Mouse (Mus musculus) layer of hippocampus, adult 9-10 months (tissue): ENCODE measurements at regions not wholly inside any gene's neighbourhood (a gene's known extent, or its start where the extent isn't known, plus 50 kb on each side); places are given as distances from the start of the nearest gene placed in this dataset.
"Not testable (repeated sequence)": the region's sequence is repeated elsewhere in the genome, so short reads cannot be mapped to it uniquely, and the experiment has no call there.

ENCODE experiments used
- DNase-seq: peaks from one replicate; pipeline ENCODE4 v3.0.0; 2022; ENCODE audit warnings: low spot score

DNA sequence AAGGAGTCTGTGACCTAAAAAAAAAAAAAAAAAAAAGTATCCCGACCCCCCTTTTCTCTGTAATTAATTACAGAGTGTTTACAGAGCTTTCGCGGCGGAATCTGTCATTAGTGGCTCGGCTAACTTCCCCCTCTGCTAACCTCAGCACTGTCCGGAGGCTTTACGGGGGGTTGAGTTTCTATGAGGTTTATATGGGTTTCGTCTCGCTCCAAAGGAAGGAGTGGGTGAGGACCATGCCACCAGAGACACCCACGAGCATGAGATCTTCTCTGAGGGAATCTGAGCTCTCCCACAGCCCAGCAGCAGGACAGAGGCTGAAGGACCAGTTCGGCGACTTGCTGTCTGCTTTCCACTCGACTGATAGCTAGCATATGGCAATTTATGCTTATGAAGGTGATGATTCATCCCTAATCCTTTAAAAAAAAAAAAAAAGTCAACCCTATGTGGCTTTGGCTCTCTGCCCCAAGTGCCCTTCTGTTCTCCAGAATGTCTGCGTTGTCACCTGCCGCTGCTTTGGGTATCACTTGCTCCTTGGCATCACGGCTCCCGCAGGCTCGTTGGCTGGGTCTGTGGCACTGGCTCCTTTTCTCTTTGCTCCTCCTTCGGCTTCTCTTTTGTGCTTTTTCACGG, 55.8 kb upstream of the Jarid2 start:
- DNase-seq: peak; percentile 10

DNA sequence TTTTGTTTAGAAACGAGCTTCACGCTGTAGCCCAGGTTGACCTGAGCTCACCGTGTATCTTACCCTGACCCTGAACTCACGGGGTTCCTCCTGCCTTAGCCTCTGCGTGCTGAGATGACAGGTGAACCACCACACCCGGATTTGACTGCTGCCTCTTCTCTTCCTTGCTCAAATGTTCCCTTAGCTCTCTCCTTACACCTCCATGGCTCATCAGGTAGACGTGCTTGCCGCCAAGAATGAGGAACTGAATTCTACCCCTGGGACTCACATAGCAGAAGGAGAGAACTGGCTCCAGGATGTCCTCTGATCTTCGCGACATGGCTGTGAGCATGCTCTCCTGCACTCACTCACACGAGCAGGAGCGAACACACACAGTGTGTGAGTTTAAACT, 55.3 kb upstream of the Jarid2 start:
- DNase-seq: no peak

DNA sequence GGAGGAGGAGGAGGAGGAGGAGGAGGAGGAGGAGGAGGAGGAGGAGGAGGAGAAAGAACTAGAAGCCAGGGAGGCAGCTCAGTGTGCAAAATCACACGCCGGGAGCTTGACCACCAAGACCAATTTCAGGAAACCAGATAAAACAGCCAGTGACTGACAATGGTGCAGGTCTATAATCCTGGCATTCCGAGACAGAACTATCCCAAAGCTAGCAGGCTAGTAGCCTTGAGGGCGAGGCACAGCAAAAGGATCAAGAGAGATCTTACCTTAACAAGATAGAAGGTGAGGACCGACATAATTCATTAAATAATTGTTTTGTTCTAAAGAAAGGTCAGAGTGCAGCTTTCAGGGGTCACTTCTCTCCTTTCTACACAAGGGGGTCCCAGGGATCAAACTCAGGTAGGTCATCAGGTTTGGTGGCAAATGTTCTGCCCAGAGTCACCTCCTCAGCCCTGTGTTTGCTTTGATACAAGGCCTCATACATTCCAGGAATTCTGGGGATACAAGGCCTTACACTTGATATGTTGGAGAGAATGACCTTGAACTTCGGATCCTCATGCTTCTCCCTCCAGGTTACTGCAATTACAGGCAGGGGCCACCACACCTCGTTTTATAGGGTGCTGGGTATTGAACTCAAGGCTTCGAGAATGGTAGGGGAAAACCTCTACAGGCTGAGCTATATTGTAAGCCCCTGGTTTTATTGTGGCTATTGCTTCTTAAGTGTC, 54.2 kb upstream of the Jarid2 start:
- DNase-seq: no peak

DNA sequence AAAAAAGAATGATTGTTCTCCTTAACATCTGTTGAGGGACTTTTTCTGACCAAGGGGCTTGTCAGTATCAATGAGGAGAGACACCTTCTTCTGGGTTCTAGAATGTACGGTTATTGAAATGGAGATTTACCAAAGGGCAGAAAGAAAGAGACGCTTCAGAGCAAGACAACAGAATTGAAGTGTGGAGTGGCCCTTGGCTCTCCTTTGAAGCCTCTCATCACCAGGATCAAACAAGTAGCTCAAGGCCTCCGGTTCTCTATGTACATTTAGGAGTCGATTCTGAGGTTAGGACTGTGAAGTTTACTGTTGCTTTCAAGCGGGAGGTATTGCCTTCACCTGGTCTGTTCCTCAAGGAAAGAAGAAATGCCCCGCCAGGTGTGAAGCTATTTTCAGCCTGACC, 53.2 kb upstream of the Jarid2 start:
- DNase-seq: no peak

DNA sequence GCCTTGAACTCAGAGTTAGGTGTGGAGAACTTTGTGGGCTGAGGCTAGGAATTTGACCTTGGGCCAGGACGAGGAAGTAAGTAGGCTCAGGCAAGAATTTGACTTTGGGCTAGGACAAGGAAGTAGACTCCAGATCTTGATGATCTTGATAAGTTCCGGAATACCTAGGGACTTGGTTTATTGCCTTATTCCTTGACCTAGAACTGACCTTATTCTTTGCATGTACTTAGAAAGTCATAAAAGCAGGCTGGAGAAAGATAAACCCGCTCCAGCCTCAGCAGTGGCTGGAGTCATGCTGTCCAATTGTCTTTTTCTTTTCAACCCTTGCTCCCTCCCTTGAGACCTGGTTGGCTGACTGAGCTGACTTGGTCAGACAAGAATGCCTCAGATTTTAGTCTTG, 51.2 kb upstream of the Jarid2 start:
- no peak for DNase-seq

DNA sequence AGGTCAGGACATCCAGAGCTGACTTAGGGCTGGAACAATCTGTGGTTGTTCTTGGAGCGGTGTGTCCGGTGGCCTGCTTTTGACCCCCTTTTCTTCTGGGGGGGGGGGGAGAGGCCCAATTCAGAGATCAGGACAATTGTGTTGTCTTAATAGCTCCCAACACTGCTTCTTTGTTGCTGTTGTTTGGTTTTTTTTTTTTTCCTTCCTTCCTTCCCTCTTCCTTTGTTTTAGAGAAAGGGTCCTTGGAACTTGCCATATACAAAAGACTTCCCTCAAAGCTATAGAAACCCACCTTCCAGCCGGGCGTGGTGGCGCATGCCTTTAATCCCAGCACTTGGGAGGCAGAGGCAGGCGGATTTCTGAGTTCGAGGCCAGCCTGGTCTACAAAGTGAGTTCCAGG, 49.8 kb upstream of the Jarid2 start:
- not testable (repeated sequence) for DNase-seq
